Mouse (Mus musculus) kidney, embryonic 14.5 days (tissue): ENCODE results near the gene Slc44a4. TPM values are rescaled to one million over a fixed set of nuclear protein-coding genes. Genes with fewer than 3 reads are reported as not detected.
"Not testable (repeated sequence)": the region's sequence is repeated elsewhere in the genome, so short reads cannot be mapped to it uniquely, and the experiment has no call there.

Experiments used
- ATAC-seq: fragments of 200-750 bp; cut with Nextera tagmentation; 2 replicates; pipeline ENCODE4 v1.8.0; 2017; ENCODE audit warnings: moderate number of reproducible peaks, mild to moderate bottlenecking, moderate TSS enrichment, moderate library complexity; ENCODE audit not compliant: low FRiP score, low TSS enrichment
- H3K27ac ChIP-seq: fragments of 300-500 bp; sonication (generic); 2 replicates; pipeline ENCODE4 v1.5.1; 2014; ENCODE audit warnings: low read depth, mild to moderate bottlenecking, low read length, moderate library complexity, mixed read lengths
- H3K27me3 ChIP-seq: fragments of 300-500 bp; sonication (generic); 2 replicates; pipeline ENCODE4 v1.6.1; 2014; ENCODE audit warnings: mild to moderate bottlenecking, low read length; ENCODE audit not compliant: control insufficient read depth, insufficient read depth
- H3K36me3 ChIP-seq: fragments of 300-500 bp; sonication (generic); 2 replicates; pipeline ENCODE4 v1.6.1; 2014; ENCODE audit warnings: low read length, mixed read lengths; ENCODE audit not compliant: control insufficient read depth, insufficient read depth
- H3K4me1 ChIP-seq: fragments of 300-500 bp; sonication (generic); 2 replicates; pipeline ENCODE4 v1.6.1; 2014; ENCODE audit warnings: low read length, mixed read lengths; ENCODE audit not compliant: control insufficient read depth, insufficient read depth
- H3K4me2 ChIP-seq: fragments of 300-500 bp; sonication (generic); replicated peaks from 2 replicates; pipeline ENCODE4 v1.6.1; 2014; ENCODE audit warnings: low read depth, mild to moderate bottlenecking, low read length
- H3K4me3 ChIP-seq: fragments of 300-500 bp; sonication (generic); 2 replicates; pipeline ENCODE4 v1.5.1; 2014; ENCODE audit warnings: mild to moderate bottlenecking, low read length
- H3K9ac ChIP-seq: fragments of 300-500 bp; sonication (generic); 2 replicates; pipeline ENCODE4 v1.6.1; 2014; ENCODE audit warnings: low read depth, mild to moderate bottlenecking, low read length, moderate library complexity
- H3K9me3 ChIP-seq: fragments of 300-500 bp; sonication (generic); 2 replicates; pipeline ENCODE4 v1.6.1; 2016; ENCODE audit warnings: low read length; ENCODE audit not compliant: control insufficient read depth
- WGBS: fragments of 180-500 bp; shearing (Covaris S2); extraction: QIAGEN DNeasy Blood & Tissue Kit; methylation state at CpG from one replicate; pipeline ENCODE4 v1.1.7; 2014; 5-methylcytosine and 5-hydroxymethylcytosine counted together
- polyA plus RNA-seq: library from polyadenylated mRNA; unstranded; fragments of >200 nt; fragmentation: Nextera tagmentation; extraction: Ambion mirVana; gene quantifications from 2 replicates; pipeline ENCODE4 v1.2.1, GENCODE M21; 2014

Gene Slc44a4
- polyA plus RNA-seq, 1 experiment from 2014 or later = 7.7 TPM

GRCm38 (mm10) chr17:34959130-34959778, 45.0 kb downstream of the Slc44a4 start, which contains the start of gene Hspa1b:
Hspa1b (minus strand) TSS chr17:34959238.
- H3K36me3 ChIP-seq, H3K4me1 ChIP-seq, H3K27me3 ChIP-seq, H3K9me3 ChIP-seq: not testable (repeated sequence)
- ATAC-seq = peak; percentile 90
- Histone ChIP-seq H3K4me2 (peak within 1 kb of the TSS; percentile 50), H3K9ac (peak within 1 kb of the TSS; percentile 57; the same call in 1 of the 2 replicates), H3K27ac (peak within 1 kb of the TSS; percentile 96), H3K4me3 (peak within 1 kb of the TSS; percentile 47)
- under 1% methylated on average over 27 of the region's 32 CpGs for WGBS

GRCm38 (mm10) chr17:34959881-34960515, 45.7 kb downstream of the Slc44a4 start:
- peaks cover 11% of the 10 kb centered on the region for H3K4me1 ChIP-seq
- H3K9ac ChIP-seq = peak overlapping the region; percentile 57; the same call in 1 of the 2 replicates
- H3K36me3 ChIP-seq = no peaks in the 10 kb centered on the region
- H3K4me2 ChIP-seq = peak overlapping the region; percentile 50
- H3K27me3 ChIP-seq = no peaks in the 10 kb centered on the region
- peak overlapping the region; percentile 47 for H3K4me3 ChIP-seq
- no peaks in the 10 kb centered on the region for H3K9me3 ChIP-seq
- 7% methylated on average over 12 of the region's 12 CpGs for WGBS
- peak; percentile 6 for ATAC-seq
- peak overlapping the region; percentile 96 for H3K27ac ChIP-seq

- no peaks in the 10 kb centered on the region for H3K9me3 ChIP-seq
- H3K4me2 ChIP-seq = no peak overlapping the region
- H3K4me3 ChIP-seq = no peak overlapping the region
- no peak for ATAC-seq
- H3K4me1 ChIP-seq = peaks cover 11% of the 10 kb centered on the region
- no peaks in the 10 kb centered on the region for H3K27me3 ChIP-seq
- peak overlapping the region; percentile 24; the same call in 1 of the 2 replicates for H3K27ac ChIP-seq
- H3K9ac ChIP-seq = no peak overlapping the region
- H3K36me3 ChIP-seq = no peaks in the 10 kb centered on the region
Observed at GRCm38 (mm10) chr17:34960702-34961493, 46.6 kb downstream of the Slc44a4 start.

GRCm38 (mm10) chr17:34962125-34962524, 47.9 kb downstream of the Slc44a4 start:
- Histone ChIP-seq H3K4me1 (peaks cover 11% of the 10 kb centered on the region), H3K36me3 (no peaks in the 10 kb centered on the region), H3K9ac (no peak overlapping the region), H3K4me3 (no peak overlapping the region), H3K9me3 (no peaks in the 10 kb centered on the region), H3K27me3 (no peaks in the 10 kb centered on the region), H3K4me2 (no peak overlapping the region), H3K27ac (peak overlapping the region; percentile 24; the same call in 1 of the 2 replicates)
- WGBS = 25% methylated on average over 3 of the region's 3 CpGs
- no peak for ATAC-seq

GRCm38 (mm10) chr17:34962841-34963240, 48.6 kb downstream of the Slc44a4 start:
- Histone ChIP-seq H3K4me2 (no peak overlapping the region), H3K4me3 (no peak overlapping the region), H3K9ac (no peak overlapping the region), H3K9me3 (no peaks in the 10 kb centered on the region), H3K36me3 (no peaks in the 10 kb centered on the region), H3K27me3 (peaks cover 4% of the 10 kb centered on the region; the same call in 1 of the 2 replicates), H3K4me1 (peaks cover 11% of the 10 kb centered on the region), H3K27ac (no peak overlapping the region)
- 57% methylated on average over 1 of the region's 1 CpGs for WGBS
- ATAC-seq = no peak

GRCm38 (mm10) chr17:34964640-34965049, 50.4 kb downstream of the Slc44a4 start:
- Histone ChIP-seq H3K9me3 (no peaks in the 10 kb centered on the region), H3K27me3 (peaks cover 16% of the 10 kb centered on the region), H3K27ac (no peak overlapping the region), H3K36me3 (no peaks in the 10 kb centered on the region), H3K9ac (0 out of 2 replicates have a peak overlapping the region, but pooled peaks have one; percentile 8), H3K4me1 (peaks cover 11% of the 10 kb centered on the region), H3K4me3 (no peak overlapping the region), H3K4me2 (no peak overlapping the region)
- WGBS = 10% methylated on average over 1 of the region's 1 CpGs
- no peak for ATAC-seq

GRCm38 (mm10) chr17:34965627-34966026, 51.4 kb downstream of the Slc44a4 start:
- no peak overlapping the region for H3K9ac ChIP-seq
- no peak for ATAC-seq
- H3K27me3 ChIP-seq = peaks cover 20% of the 10 kb centered on the region
- no peak overlapping the region for H3K27ac ChIP-seq
- H3K4me2 ChIP-seq = no peak overlapping the region
- no peak overlapping the region for H3K4me3 ChIP-seq
- WGBS = 66% methylated on average over 5 of the region's 5 CpGs
- H3K9me3 ChIP-seq = no peaks in the 10 kb centered on the region
- H3K36me3 ChIP-seq = no peaks in the 10 kb centered on the region
- peaks cover 5% of the 10 kb centered on the region; the same call in 1 of the 2 replicates for H3K4me1 ChIP-seq

- not testable (repeated sequence) for ATAC-seq, H3K4me2 ChIP-seq, H3K9ac ChIP-seq, H3K4me3 ChIP-seq, H3K9me3 ChIP-seq, H3K4me1 ChIP-seq, H3K36me3 ChIP-seq, H3K27ac ChIP-seq
- WGBS = 62% methylated on average over 7 of the region's 11 CpGs
- peaks cover 20% of the 10 kb centered on the region for H3K27me3 ChIP-seq
Observed at GRCm38 (mm10) chr17:34969822-34970221, 55.6 kb downstream of the Slc44a4 start, which contains the start of gene Gm20481. Gm20481 (plus strand) TSS chr17:34969912.
